Mouse (Mus musculus): ENCODE results near the gene Mrps30.

DNA sequence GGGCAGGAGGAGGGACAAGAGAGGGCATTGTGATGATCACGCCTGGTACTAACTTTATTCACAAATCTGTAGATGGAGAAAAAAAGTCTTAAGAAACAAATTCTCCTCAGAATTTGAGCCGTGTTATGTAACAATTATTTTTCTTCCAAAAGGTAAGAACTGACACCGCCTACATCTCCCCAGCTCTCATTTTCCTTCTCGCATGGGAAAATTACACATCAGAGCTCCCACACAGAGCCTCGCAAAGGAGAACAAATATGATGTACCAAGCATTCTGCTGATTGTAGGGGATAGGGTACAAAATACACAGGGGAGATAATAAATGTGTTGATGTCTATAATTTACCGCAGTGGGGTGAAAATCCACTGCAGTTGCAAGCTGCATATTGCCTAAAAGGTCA lies 23.7 kb downstream of the Mrps30 start:
- TF ChIP-seq CTCF (IDR thresholded peaks at IDR 0.05; ENCODE audit: low read depth) (no peak), EP300 (optimal IDR thresholded peaks at IDR 0.05) (no peak)
